Mouse (Mus musculus): ENCODE results near the gene Osm.

DNA sequence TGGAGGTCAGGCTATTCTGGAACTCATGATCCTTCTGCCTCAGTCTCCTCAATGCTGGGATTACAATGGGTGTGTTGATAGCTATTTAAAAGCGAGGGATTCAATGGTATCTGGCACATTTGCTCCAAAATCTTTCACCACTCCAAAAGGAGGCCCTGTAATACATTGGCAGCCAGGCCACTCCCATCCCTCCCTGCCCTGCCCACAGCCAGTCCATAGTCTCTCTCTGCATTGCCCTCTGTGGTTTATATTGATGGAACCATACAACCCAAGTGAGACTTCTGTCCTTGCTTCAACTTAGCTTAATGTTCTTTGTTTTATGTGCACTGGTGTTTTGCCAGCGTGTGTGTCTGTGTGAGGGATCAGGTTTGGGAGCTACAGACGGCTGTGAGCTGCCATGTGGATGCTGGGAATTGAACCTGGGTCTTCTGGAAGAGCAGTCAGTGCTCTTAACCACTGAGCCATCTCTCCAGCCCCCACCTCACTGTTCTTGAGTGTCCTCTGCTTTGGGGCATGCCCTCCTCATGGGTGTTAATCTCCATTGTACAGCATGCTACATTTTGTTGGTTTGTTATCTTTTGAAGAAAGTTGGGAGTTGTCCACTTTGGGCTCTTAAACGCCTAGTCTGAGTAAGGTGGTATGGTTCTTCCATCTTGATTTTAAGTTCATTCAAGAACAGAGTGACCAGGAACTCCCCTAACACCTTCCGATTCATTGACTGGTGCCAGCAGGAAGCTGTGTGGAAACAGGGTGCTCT lies 9.5 kb upstream of the Osm start:
- no peak for TF ChIP-seq CTCF (IDR thresholded peaks at IDR 0.05; ENCODE audit: low read depth)
- TF ChIP-seq EP300 (IDR thresholded peaks at IDR 0.05; ENCODE audit: low read depth): no peak

Data from heart, postnatal 0 days (tissue).